Mouse (Mus musculus): ENCODE measurements around the gene Lenep. TPM values are rescaled to one million over a fixed set of nuclear protein-coding genes. Genes with fewer than 3 reads are reported as not detected.

The Lenep gene
- polyA plus RNA-seq (2014; fragmentation: Illumina TruSeq; extraction: RNeasy Lipid Tissue Mini Kit (QIAGEN cat#74804); ENCODE audit: low read depth, low replicate concordance) = not detected

GRCm38 (mm10) chr3:89402693-89403092, at the start of gene Lenep:
Gene Lenep (minus strand): TSS chr3:89402793.

GRCm38 (mm10) chr3:89436176-89437113, 33.9 kb upstream of the Lenep start, which contains the start of gene Pbxip1:
Gene Pbxip1 (plus strand): TSS chr3:89436706.

GRCm38 (mm10) chr3:89430171-89431159, 27.9 kb upstream of the Lenep start, which contains the start of gene Pygo2:
Gene Pygo2 (plus strand): TSS chr3:89430214.

GRCm38 (mm10) chr3:89418170-89418860, 15.7 kb upstream of the Lenep start, which contains the start of the genes Cks1b and Shc1:
Gene Cks1b (minus strand): TSS chr3:89418383.
Gene Shc1 (plus strand): TSS chr3:89418443.

GRCm38 (mm10) chr3:89411490-89412393, 9.1 kb upstream of the Lenep start, which contains the start of gene Flad1:
Gene Flad1 (minus strand): TSS chr3:89411870.

DNA sequence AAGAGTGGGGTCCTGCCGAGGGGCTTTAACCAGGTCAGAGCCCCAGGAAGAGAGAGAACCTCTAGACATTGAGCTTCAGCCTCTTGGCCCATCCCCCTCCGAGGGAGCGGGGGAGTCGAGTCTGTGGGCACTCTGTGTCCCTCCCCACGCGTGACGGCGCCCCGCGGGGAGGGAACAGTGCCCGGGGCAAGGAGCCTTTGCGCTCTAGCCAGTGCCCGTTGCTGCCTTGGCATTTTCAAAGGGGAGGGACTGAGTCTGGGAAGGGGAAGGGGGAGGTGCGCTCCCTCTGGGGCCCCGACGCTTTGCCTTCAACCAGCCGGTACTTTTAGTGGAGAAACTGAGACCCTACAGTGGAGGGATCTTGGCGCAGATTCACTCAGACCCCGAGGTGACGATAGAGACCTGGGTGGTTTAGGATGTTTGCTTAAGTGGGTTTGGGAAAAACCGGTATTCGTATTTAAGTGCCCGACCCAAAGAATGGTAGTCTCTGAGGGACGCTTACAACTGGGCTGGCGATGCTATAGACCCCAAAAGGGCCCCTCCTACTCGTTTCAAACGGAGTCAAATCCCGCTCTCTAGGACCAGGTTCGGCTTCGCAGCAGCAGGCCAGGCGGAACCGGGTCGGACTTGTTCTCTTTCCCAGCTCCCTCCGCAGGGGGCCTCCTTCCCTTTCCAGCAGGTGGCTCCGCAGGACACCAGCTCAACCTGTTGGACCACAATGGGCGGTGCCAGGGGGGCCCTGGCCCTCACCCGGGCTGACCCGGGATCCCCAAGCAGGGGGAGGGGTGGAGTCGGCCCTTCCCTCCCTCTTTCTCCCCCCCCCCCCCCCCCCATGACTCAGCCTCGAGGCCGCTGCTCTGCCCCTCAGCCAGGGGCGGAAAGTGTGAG, 8.3 kb downstream of the Lenep start, which contains the start of gene Zbtb7b:
Gene Zbtb7b (minus strand): TSS at position 771 of the 888 bp plus-strand sequence.

DNA sequence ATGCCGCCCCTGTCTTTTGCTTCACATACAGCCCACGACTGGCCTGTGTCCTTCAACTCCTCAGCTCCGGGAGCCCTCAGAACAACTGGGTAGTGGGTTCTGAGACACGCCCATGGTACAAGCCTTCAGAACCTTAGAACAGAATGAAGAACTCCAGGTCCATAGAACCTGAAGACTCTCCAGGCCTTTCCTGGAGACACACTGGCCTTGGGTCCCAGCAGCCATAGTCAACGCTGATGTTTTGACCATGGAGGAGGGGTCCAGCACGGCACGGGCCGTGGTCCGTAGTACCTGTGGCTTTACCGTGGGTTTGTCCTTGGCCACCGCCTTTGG, 37.5 kb downstream of the Lenep start, which contains the start of gene Dcst1:
Gene Dcst1 (minus strand): TSS at position 101 of the 333 bp plus-strand sequence.

GRCm38 (mm10) chr3:89361675-89362074, 40.9 kb downstream of the Lenep start, which contains the start of gene Dcst2:
Gene Dcst2 (plus strand): TSS chr3:89361975.

Other genes starting within 250 kb of the Lenep start
- 0.73 TPM for gene Hcn3, start 242.6 kb downstream of the Lenep start, polyA plus RNA-seq (2014; fragmentation: Illumina TruSeq; extraction: RNeasy Lipid Tissue Mini Kit (QIAGEN cat#74804); ENCODE audit: low read depth, low replicate concordance)
- gene Clk2, start 238.0 kb downstream of the Lenep start, polyA plus RNA-seq (2014; fragmentation: Illumina TruSeq; extraction: RNeasy Lipid Tissue Mini Kit (QIAGEN cat#74804); ENCODE audit: low read depth, low replicate concordance) = 30.6 TPM
- 52.7 TPM for gene Scamp3, start 225.3 kb downstream of the Lenep start, polyA plus RNA-seq (2014; fragmentation: Illumina TruSeq; extraction: RNeasy Lipid Tissue Mini Kit (QIAGEN cat#74804); ENCODE audit: low read depth, low replicate concordance)
- 5.2 TPM for gene Fam189b, start 219.7 kb downstream of the Lenep start, polyA plus RNA-seq (2014; fragmentation: Illumina TruSeq; extraction: RNeasy Lipid Tissue Mini Kit (QIAGEN cat#74804); ENCODE audit: low read depth, low replicate concordance)
- gene Gba, start 199.9 kb downstream of the Lenep start, polyA plus RNA-seq (2014; fragmentation: Illumina TruSeq; extraction: RNeasy Lipid Tissue Mini Kit (QIAGEN cat#74804); ENCODE audit: low read depth, low replicate concordance) = 17.9 TPM
- gene Thbs3, start 187.6 kb downstream of the Lenep start, polyA plus RNA-seq (2014; fragmentation: Illumina TruSeq; extraction: RNeasy Lipid Tissue Mini Kit (QIAGEN cat#74804); ENCODE audit: low read depth, low replicate concordance) = 12.0 TPM
- gene Mtx1, start 175.7 kb downstream of the Lenep start, polyA plus RNA-seq (2014; fragmentation: Illumina TruSeq; extraction: RNeasy Lipid Tissue Mini Kit (QIAGEN cat#74804); ENCODE audit: low read depth, low replicate concordance) = 78.4 TPM
- gene Muc1, start 173.7 kb downstream of the Lenep start, polyA plus RNA-seq (2014; fragmentation: Illumina TruSeq; extraction: RNeasy Lipid Tissue Mini Kit (QIAGEN cat#74804); ENCODE audit: low read depth, low replicate concordance) = 0.18 TPM
- gene Krtcap2, start 156.8 kb downstream of the Lenep start, polyA plus RNA-seq (2014; fragmentation: Illumina TruSeq; extraction: RNeasy Lipid Tissue Mini Kit (QIAGEN cat#74804); ENCODE audit: low read depth, low replicate concordance) = 57.1 TPM
- gene Trim46, start 156.5 kb downstream of the Lenep start, polyA plus RNA-seq (2014; fragmentation: Illumina TruSeq; extraction: RNeasy Lipid Tissue Mini Kit (QIAGEN cat#74804); ENCODE audit: low read depth, low replicate concordance) = 1.0 TPM
- 48.2 TPM for gene Dpm3, start 143.4 kb downstream of the Lenep start, polyA plus RNA-seq (2014; fragmentation: Illumina TruSeq; extraction: RNeasy Lipid Tissue Mini Kit (QIAGEN cat#74804); ENCODE audit: low read depth, low replicate concordance)
- 42.9 TPM for gene Slc50a1, start 132.2 kb downstream of the Lenep start, polyA plus RNA-seq (2014; fragmentation: Illumina TruSeq; extraction: RNeasy Lipid Tissue Mini Kit (QIAGEN cat#74804); ENCODE audit: low read depth, low replicate concordance)
- gene Efna1, start 121.7 kb downstream of the Lenep start, polyA plus RNA-seq (2014; fragmentation: Illumina TruSeq; extraction: RNeasy Lipid Tissue Mini Kit (QIAGEN cat#74804); ENCODE audit: low read depth, low replicate concordance) = 33.4 TPM
- not detected for gene Efna3, start 79.8 kb downstream of the Lenep start, polyA plus RNA-seq (2014; fragmentation: Illumina TruSeq; extraction: RNeasy Lipid Tissue Mini Kit (QIAGEN cat#74804); ENCODE audit: low read depth, low replicate concordance)
- gene Efna4, start 64.8 kb downstream of the Lenep start, polyA plus RNA-seq (2014; fragmentation: Illumina TruSeq; extraction: RNeasy Lipid Tissue Mini Kit (QIAGEN cat#74804); ENCODE audit: low read depth, low replicate concordance) = 0.37 TPM
- 92.6 TPM for gene Adam15, start 52.8 kb downstream of the Lenep start, polyA plus RNA-seq (2014; fragmentation: Illumina TruSeq; extraction: RNeasy Lipid Tissue Mini Kit (QIAGEN cat#74804); ENCODE audit: low read depth, low replicate concordance)
- gene Dcst2, start 40.8 kb downstream of the Lenep start, polyA plus RNA-seq (2014; fragmentation: Illumina TruSeq; extraction: RNeasy Lipid Tissue Mini Kit (QIAGEN cat#74804); ENCODE audit: low read depth, low replicate concordance) = not detected
- not detected for gene Dcst1, start 37.5 kb downstream of the Lenep start, polyA plus RNA-seq (2014; fragmentation: Illumina TruSeq; extraction: RNeasy Lipid Tissue Mini Kit (QIAGEN cat#74804); ENCODE audit: low read depth, low replicate concordance)
- gene Zbtb7b, start 8.0 kb downstream of the Lenep start, polyA plus RNA-seq (2014; fragmentation: Illumina TruSeq; extraction: RNeasy Lipid Tissue Mini Kit (QIAGEN cat#74804); ENCODE audit: low read depth, low replicate concordance) = 25.7 TPM
- 50.8 TPM for gene Flad1, start 9.1 kb upstream of the Lenep start, polyA plus RNA-seq (2014; fragmentation: Illumina TruSeq; extraction: RNeasy Lipid Tissue Mini Kit (QIAGEN cat#74804); ENCODE audit: low read depth, low replicate concordance)
- 3.8 TPM for gene Cks1b, start 15.6 kb upstream of the Lenep start, polyA plus RNA-seq (2014; fragmentation: Illumina TruSeq; extraction: RNeasy Lipid Tissue Mini Kit (QIAGEN cat#74804); ENCODE audit: low read depth, low replicate concordance)
- gene Shc1, start 15.7 kb upstream of the Lenep start, polyA plus RNA-seq (2014; fragmentation: Illumina TruSeq; extraction: RNeasy Lipid Tissue Mini Kit (QIAGEN cat#74804); ENCODE audit: low read depth, low replicate concordance) = 27.3 TPM
- gene Pygo2, start 27.4 kb upstream of the Lenep start, polyA plus RNA-seq (2014; fragmentation: Illumina TruSeq; extraction: RNeasy Lipid Tissue Mini Kit (QIAGEN cat#74804); ENCODE audit: low read depth, low replicate concordance) = 19.0 TPM
- gene Pbxip1, start 33.9 kb upstream of the Lenep start, polyA plus RNA-seq (2014; fragmentation: Illumina TruSeq; extraction: RNeasy Lipid Tissue Mini Kit (QIAGEN cat#74804); ENCODE audit: low read depth, low replicate concordance) = 78.1 TPM
- gene Pmvk, start 51.7 kb upstream of the Lenep start, polyA plus RNA-seq (2014; fragmentation: Illumina TruSeq; extraction: RNeasy Lipid Tissue Mini Kit (QIAGEN cat#74804); ENCODE audit: low read depth, low replicate concordance) = 19.8 TPM
- gene Kcnn3, start 117.4 kb upstream of the Lenep start, polyA plus RNA-seq (2014; fragmentation: Illumina TruSeq; extraction: RNeasy Lipid Tissue Mini Kit (QIAGEN cat#74804); ENCODE audit: low read depth, low replicate concordance) = 1.3 TPM